Mouse (Mus musculus) gastrocnemius, adult 2 months (tissue): ENCODE measurements around the gene Tcf7l2. TPM values are rescaled to one million over a fixed set of nuclear protein-coding genes. Genes with fewer than 3 reads are reported as not detected.
A peak's percentile ranks its signal among the peaks of the same experiment; 100 is the strongest.

ENCODE experiments used
- DNase-seq: peaks from one replicate; pipeline ENCODE4 v3.0.0; 2022
- H3K27ac ChIP-seq: fragments of 200-600 bp; 2 replicates; pipeline ENCODE4 v1.8.1; 2022; ENCODE audit warnings: mild to moderate bottlenecking
- H3K4me3 ChIP-seq: fragments of 200-600 bp; 2 replicates; pipeline ENCODE4 v1.8.1; 2022; ENCODE audit warnings: mild to moderate bottlenecking, moderate library complexity
- CTCF ChIP-seq: fragments of 200-600 bp; IDR thresholded peaks from 2 replicates; pipeline ENCODE4 v1.8.1; 2022; ENCODE audit warnings: antibody characterized with exemption, mild to moderate bottlenecking, moderate library complexity
- intact Hi-C: fragments of 180-260 bp; cut with DNase I; formaldehyde crosslinking; loops from one replicate; pipeline ENCODE4 v1.15.1; 2025
- total RNA-seq, 2 experiments: library from RNA; stranded (reverse); gene quantifications; 2 replicates each; pipeline ENCODE4 v1.2.3; 2021

The Tcf7l2 gene
- total RNA-seq, 2 experiments from 2014 or later, result 10.3 to 11.0 TPM

GRCm38 (mm10) chr19:55941253-55942125 lies 199.9 kb downstream of the Tcf7l2 start:
- intact Hi-C loops, result no loop called here
- no peak overlapping the region for H3K27ac ChIP-seq

GRCm38 (mm10) chr19:55951397-55951796 lies 209.8 kb downstream of the Tcf7l2 start:
- no peak for TF ChIP-seq CTCF
- peak; percentile 77 for DNase-seq
- Histone ChIP-seq H3K27ac (no peak overlapping the region), H3K4me3 (no peak overlapping the region)
- intact Hi-C loops, result no loop called here

More at GRCm38 (mm10) chr19:55941253-55942125, 199.9 kb downstream of the Tcf7l2 start:
- TF ChIP-seq CTCF, result no peak
- DNase-seq, result no peak
- H3K4me3 ChIP-seq, result no peak overlapping the region

- Histone ChIP-seq H3K27ac (no peak overlapping the region), H3K4me3 (no peak overlapping the region)
- TF ChIP-seq CTCF, result no peak
- peak; percentile 61 for DNase-seq
- intact Hi-C loops, result no loop called here
Observed at GRCm38 (mm10) chr19:55953207-55953606, 211.6 kb downstream of the Tcf7l2 start.

DNA sequence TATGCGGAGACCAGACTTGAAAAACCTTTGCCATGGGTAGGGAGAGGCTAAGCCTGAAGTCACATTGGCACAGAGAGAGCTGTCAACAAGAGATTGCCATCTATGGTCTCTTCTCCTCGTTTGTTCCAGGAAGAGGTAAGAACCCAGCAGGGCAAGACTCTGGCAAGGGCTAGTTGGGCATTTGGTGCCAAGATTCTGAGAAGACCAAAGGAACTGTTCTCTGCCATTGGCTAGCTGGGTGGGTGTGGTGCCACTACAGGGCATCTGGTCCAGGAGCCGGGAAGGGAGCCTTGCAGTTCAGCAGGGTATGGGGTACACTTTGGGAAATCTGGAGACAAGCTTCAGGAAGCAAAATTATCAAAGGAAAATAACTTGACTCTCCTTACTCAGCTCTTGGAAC lies 213.5 kb downstream of the Tcf7l2 start:
- H3K4me3 ChIP-seq, result no peak overlapping the region
- H3K27ac ChIP-seq, result no peak overlapping the region
- intact Hi-C loops, result no loop called here
- DNase-seq, result no peak
- TF ChIP-seq CTCF, result no peak

GRCm38 (mm10) chr19:55956745-55957144 lies 215.1 kb downstream of the Tcf7l2 start:
- no peak for DNase-seq

DNA sequence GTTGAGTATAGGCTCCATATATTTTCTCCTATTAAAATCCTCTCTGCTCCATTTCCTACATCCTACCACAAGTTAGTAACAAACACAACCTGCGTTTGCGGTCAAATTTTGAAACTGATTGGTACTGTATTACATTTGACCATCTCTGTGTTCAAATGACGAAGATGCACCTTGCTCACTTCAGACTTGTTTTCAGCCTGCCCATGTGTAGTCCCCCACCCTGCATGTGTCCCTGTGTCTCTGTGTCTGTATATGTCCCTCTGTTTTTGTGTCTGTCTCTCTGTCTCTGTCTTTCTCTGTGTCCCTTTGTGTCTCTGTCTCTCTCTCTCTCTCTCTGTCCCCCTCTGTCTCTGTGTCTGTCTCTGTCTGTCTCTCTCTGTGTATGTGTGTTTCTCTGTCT lies 222.8 kb downstream of the Tcf7l2 start:
- no peak for TF ChIP-seq CTCF
- no peak for DNase-seq
- Histone ChIP-seq H3K27ac (no peak overlapping the region), H3K4me3 (no peak overlapping the region)
- intact Hi-C loops, result no loop called here

More at GRCm38 (mm10) chr19:55956745-55957144, 215.1 kb downstream of the Tcf7l2 start:
- Histone ChIP-seq H3K27ac (no peak overlapping the region), H3K4me3 (no peak overlapping the region)
- intact Hi-C loops, result no loop called here
- TF ChIP-seq CTCF, result no peak

DNA sequence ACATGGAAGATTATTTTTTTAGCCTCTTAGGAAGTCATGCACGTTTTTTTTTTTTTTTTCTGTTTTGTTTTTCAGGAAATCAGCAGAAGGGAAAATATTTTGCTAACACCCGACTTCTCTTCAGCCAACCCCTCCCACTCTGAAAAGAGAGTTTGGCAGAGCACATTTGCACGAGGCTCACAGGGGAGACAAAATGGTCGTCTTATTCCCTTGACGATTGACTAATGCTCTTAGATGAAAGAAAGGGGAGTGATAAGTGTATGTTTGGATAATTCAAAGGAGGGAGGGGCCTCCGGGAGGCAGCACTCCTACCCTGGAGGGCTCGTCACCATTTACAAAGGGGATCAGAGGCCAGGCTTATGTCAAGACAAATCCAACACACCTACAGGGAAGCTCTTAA lies 224.4 kb downstream of the Tcf7l2 start:
- H3K27ac ChIP-seq, result no peak overlapping the region
- no peak for TF ChIP-seq CTCF
- no peak overlapping the region for H3K4me3 ChIP-seq
- DNase-seq, result no peak
- intact Hi-C loops, result no loop called here

GRCm38 (mm10) chr19:55969929-55970531 lies 228.4 kb downstream of the Tcf7l2 start:
- TF ChIP-seq CTCF, result no peak
- Histone ChIP-seq H3K27ac (0 out of 2 replicates have a peak overlapping the region, but pooled peaks have one; percentile 24), H3K4me3 (no peak overlapping the region)
- DNase-seq, result no peak
- intact Hi-C loops, result no loop called here

GRCm38 (mm10) chr19:55976073-55976472 lies 234.5 kb downstream of the Tcf7l2 start:
- intact Hi-C loops, result no loop called here
- Histone ChIP-seq H3K4me3 (no peak overlapping the region), H3K27ac (no peak overlapping the region)
- DNase-seq, result no peak
- TF ChIP-seq CTCF, result no peak
